Mouse (Mus musculus) B cell, adult 2 months (primary cell): ENCODE results near the gene Ackr2.

Source experiments
- DNase-seq, 2 experiments: peaks; one replicate each; pipeline ENCODE4 v3.0.0; 2022

The Ackr2 gene

GRCm38 (mm10) chr9:121923443-121923842, 25.3 kb downstream of the Ackr2 start:
- DNase-seq: no peak

GRCm38 (mm10) chr9:121923906-121924305, 25.8 kb downstream of the Ackr2 start:
- no peak for DNase-seq

- no peak for DNase-seq
These were observed 26.9 kb downstream of the Ackr2 start for GRCm38 (mm10) chr9:121924901-121925560.

GRCm38 (mm10) chr9:121925959-121926358, 27.8 kb downstream of the Ackr2 start:
- no peak for DNase-seq

DNA sequence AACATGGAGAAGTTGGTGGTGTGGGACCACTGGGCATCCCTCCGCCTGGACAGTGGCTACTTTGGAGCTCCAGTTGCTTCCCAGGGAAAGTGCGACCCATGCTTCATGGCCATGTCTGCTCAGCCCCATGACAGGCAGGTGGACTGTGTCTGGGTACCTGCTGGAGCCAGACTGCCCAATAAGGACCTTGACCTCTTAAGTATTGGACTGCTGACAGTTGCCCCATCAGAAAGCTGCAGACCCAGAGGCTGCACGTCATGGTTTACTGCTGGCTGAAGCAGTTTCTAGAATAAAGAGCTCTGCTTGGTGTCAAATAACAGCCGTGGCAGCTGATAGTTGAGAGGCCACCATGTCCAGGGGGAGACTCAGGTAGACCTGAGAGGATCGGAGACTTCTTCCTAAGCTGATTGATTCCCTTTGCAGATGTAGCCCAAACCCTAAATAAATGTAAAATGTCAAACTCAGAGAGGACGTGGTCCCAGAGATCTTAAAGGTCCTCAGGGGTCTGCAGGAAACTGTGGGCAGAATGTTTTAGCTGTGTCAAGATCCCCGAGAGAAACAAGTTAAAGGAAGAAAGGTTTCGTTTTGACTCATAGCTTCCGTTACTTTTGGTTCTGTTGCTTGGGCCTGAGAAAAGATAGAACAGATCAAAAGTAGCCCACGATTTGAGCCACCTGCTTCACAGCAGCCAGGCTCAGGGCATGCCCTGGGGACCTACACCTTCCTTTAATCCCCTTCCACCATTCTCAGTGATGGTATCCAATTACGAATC, 28.7 kb downstream of the Ackr2 start:
- peak; percentile 44 to 49 for DNase-seq

- no peak for DNase-seq
These were observed 29.6 kb downstream of the Ackr2 start for GRCm38 (mm10) chr9:121927721-121928120.

DNA sequence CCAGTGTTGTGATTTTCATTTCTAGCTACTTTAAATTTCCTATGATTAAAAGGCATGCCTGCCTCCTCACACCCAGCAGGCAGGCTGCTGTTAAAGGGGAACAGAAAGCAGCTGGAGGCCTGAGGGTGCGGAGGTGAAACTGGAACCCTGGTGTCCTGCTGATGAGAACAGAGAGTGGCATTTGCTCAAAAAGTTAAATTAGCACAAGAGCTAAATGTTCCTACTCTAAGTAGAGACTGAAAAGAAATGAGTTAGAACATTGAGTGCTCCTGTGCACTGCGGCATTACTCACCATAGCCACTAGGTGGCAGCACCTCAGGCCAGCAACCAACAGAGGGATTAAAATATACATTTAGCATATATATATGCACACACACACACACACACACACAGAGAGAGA, 30.3 kb downstream of the Ackr2 start:
- DNase-seq: peak; percentile 77 to 78

- DNase-seq: no peak
These were observed 36.7 kb downstream of the Ackr2 start for GRCm38 (mm10) chr9:121934856-121935255.

DNA sequence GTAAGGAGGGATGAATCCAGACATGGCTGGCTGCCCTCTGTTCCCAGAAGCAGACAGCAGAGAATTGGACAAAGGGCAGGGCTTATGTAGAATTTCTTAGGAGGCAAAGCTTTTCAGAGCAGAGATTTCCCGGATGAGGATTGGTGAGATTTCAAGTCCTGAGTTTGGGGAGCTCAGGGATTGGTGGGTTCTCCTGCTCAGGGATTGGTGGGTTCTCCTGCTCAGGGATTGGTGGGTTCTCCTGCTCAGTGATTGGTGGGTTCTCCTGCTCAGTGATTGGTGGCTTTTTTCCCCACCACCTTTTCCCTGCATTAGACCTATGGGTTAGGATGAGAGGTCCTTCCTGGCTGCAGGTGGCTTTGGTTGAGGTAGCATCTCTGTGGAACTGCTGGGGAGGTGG, 38.8 kb downstream of the Ackr2 start:
- DNase-seq: no peak

DNA sequence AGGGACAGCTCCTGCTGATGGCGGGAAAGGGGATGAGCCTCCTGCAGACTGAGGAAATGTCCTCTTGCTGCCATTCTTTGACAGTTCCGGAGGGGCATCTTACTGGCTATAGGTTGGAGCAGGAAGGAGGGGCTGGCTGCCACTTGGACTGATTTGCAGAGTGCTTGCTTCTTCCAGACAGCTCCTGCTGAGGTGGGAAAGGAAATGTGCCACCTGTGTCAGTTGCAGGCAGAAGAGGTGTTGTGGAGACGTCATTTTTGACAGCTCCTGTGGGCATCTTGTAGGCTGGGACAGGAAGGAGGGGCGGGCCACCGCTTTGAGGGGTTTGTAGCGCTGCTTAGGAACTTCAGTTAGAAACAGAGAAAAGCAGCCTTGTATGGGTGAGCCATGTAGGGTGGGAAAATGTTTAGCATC, 39.3 kb downstream of the Ackr2 start:
- DNase-seq: peak; percentile 39 to 43

GRCm38 (mm10) chr9:121937944-121938355, 39.8 kb downstream of the Ackr2 start:
- DNase-seq: no peak

DNA sequence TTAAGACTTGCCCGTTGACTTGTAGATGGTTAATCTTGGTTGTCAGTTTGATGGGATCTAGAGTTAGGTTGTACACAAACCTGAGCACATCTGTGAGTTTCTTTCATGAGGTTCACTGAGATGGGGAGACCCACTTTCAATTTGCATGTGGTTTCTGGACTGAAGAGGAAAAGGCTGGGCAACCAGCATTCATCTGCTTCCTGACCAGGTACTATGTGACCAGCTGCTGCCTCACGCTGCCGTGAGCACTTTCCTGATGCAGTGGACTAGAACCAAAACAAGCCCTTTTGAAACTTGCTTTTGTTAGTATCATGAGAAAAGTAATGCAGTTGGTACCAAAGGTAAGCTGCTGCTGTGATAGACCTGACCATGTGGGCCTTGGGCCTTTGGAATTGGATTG, 44.9 kb downstream of the Ackr2 start:
- peak; percentile 41 to 46 for DNase-seq

DNA sequence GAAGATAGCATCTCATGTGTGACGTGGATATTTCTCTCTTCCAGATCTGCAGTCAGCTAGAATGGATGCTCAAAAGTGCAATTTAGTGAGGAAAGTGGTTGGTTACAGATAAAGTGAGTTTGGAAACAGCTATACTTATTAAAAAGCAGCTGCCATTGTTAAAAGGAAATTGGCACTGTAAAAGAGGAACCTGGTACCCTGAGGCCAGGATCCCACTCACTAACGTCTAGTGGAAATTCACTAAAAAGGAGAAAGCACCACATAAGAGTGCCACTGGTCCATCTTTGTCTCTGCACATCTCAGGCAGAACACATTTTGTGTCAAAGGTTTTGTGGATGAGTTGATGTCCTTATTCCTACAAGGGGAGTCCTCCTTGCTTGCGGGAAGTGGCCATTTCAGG, 45.5 kb downstream of the Ackr2 start:
- DNase-seq: peak in 1 of 2 experiments; percentile 38

- DNase-seq: peak in 1 of 2 experiments; percentile 15
These were observed 49.6 kb downstream of the Ackr2 start for GRCm38 (mm10) chr9:121947784-121948183.

DNA sequence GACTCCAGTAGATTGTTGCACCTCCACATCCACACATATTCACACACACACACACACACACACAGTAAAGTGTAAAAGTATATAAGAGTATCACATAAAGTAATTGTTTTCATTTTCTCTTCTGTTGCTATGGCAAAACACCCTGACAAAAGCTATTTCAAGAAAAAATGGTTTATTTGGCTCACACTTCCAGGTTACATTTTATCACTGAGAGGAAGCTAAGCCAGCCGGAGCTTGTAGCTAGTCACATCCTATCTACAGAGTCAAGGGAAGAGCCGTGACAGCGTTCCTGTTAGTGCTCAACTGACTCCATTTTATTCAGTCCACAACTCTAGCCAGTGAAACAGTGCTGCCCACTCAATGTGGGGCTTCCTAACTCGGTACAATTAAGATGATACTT, 50.3 kb downstream of the Ackr2 start:
- DNase-seq: no peak

DNA sequence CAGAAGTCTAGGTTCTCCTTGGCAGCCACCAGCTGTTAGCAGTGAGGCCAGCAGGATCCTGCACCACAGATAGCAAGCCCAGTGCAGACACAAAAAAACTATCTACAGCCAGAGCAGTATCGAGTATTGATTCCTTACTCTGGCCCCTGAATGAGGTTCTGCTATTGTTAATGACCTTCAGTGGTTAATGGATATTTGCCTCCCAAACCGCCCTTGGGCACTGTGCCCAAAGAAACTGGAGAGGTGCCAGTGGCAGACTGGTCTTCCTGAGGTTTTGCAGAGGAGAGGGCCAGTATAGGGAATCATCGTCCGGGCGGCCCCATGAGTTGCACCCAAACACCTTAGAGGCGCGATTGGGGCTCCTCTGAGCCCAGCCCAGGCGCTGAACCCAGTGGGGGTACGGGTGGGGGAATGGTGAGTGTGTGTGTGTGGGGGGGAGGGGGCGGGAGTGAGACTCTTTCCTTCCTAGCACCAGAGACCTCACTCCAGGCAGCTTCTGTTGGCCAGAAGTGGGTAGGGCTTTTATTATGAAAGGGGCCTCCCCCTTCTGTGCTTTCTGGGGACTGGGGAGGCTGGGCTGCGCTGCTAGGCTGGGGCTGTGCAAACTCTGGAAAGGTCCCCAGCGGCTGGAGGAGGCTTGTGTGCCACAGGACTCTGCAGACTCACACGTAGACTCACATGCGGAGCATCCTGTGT, 52.4 kb downstream of the Ackr2 start, which contains the start of gene Fam198a:
TSS of gene Fam198a (plus strand) at position 571 of the 696 bp plus-strand sequence.
- DNase-seq: no peak

DNA sequence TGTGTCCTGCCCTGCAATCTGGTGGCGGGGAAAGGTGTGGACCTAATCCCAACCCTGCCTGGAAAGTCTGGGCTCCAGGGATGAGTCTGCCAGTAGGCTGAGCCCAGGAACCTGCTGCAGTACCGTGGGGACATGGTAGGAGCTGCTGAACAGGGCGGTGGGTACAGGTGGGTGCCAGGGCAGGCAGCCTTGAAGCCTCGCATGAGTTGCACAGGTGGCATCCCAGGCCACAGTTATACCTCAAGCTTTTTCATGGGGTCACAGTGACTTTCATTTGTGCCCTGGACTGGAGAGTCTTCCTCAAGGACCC, 52.9 kb downstream of the Ackr2 start:
- DNase-seq: no peak

GRCm38 (mm10) chr9:121952596-121952995, 54.4 kb downstream of the Ackr2 start:
- DNase-seq: no peak

GRCm38 (mm10) chr9:121959966-121960635, 61.9 kb downstream of the Ackr2 start:
- DNase-seq: no peak
